Mouse (Mus musculus): ENCODE measurements at regions not wholly inside any gene's neighbourhood (a gene's known extent, or its start where the extent isn't known, plus 50 kb on each side); places are given as distances from the start of the nearest gene placed in this dataset.

DNA sequence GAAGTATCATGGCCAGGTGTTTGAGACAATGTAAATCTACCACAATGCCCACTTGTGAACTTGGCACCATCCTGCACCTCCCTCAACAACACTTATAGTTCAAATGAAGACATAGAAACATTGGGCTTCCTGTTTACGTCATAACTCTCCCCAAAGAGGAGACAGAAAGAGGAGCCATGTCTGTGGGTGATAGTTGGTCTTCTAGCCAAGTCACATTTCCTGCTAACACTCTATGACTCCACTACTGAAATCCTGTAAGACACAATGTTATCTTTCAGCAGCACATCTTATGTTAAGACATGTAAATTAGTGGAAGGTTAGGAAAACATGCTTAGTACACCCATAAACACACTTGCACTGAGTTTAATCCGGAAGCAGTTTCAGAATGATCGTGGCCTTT, 451.4 kb downstream of the Dad1 start:
- TF ChIP-seq CTCF (IDR thresholded peaks at IDR 0.05; ENCODE audit: insufficient read depth, low read depth, low read length) (no peak), POLR2A (IDR thresholded peaks at IDR 0.05; ENCODE audit: insufficient read depth, low read depth, low read length) (no peak)

Measured in olfactory bulb, adult 2 months (tissue).